In genomic region chr4:150625951-150626732, GRCm38 (mm10) we compare ENCODE assay signal across 8 mouse cellular contexts. TPM values are rescaled to one million over a fixed set of nuclear protein-coding genes. Genes with fewer than 3 reads are reported as not detected.
DNase-seq lines count a peak whose midpoint lies in the region; ATAC-seq lines count a peak whose summit lies in the region.

No protein-coding gene starts in this region.

- H3K36me3 ChIP-seq in liver, embryonic 11.5 days (ENCODE audit: control insufficient read depth, insufficient read depth, low read length): peaks cover 3% of the 10 kb centered on the region; the same call in 1 of the 2 replicates
- H3K36me3 ChIP-seq in neural tube, embryonic 11.5 days (ENCODE audit: control insufficient read depth, insufficient read depth, low read length): no peaks in the 10 kb centered on the region

- H3K9me3 ChIP-seq in liver, embryonic 11.5 days (ENCODE audit: control insufficient read depth, low read length): no peaks in the 10 kb centered on the region
- no peaks in the 10 kb centered on the region for H3K9me3 ChIP-seq in neural tube, embryonic 11.5 days (ENCODE audit: control insufficient read depth, low read length)

- 49% methylated on average over 6 of the region's 6 CpGs for WGBS in liver, embryonic 11.5 days
- WGBS in neural tube, embryonic 11.5 days: 59% methylated on average over 6 of the region's 6 CpGs

- ATAC-seq in liver, embryonic 11.5 days (replicated peaks; ENCODE audit: low FRiP score): peak; percentile 53
- ATAC-seq in neural tube, embryonic 11.5 days (ENCODE audit: insufficient read depth, low FRiP score, low TSS enrichment): no peak

- no peaks in the 10 kb centered on the region for H3K27me3 ChIP-seq in liver, embryonic 11.5 days (replicated peaks; ENCODE audit: control insufficient read depth, insufficient read depth, low read length)
- H3K27me3 ChIP-seq in neural tube, embryonic 11.5 days (ENCODE audit: control insufficient read depth, insufficient read depth, low read length): no peaks in the 10 kb centered on the region

- no peak overlapping the region for H3K9ac ChIP-seq in liver, embryonic 11.5 days (ENCODE audit: low read depth, low read length)
- no peak overlapping the region for H3K9ac ChIP-seq in neural tube, embryonic 11.5 days (ENCODE audit: low read length)

- H3K27ac ChIP-seq in liver, embryonic 11.5 days (ENCODE audit: low read depth, low read length): no peak overlapping the region
- H3K27ac ChIP-seq in neural tube, embryonic 11.5 days (ENCODE audit: low read depth, low read length): no peak overlapping the region

- H3K4me2 ChIP-seq in liver, embryonic 11.5 days: no peak overlapping the region
- H3K4me2 ChIP-seq in neural tube, embryonic 11.5 days (ENCODE audit: low read depth): no peak overlapping the region

- DNase-seq in layer of hippocampus, adult 9-10 months (ENCODE audit: low spot score): peak; percentile 30
- DNase-seq in layer of hippocampus, postnatal 36 days: no peak
- peak; percentile 42 for DNase-seq in MN1 (ENCODE audit: low spot score)
- peak; percentile 75 to 83 for DNase-seq in cerebellum, postnatal 14 days
- peak; percentile 67 to 82 for DNase-seq in heart, postnatal 36 days
- DNase-seq in liver, embryonic 11.5 days (ENCODE audit: low spot score): peak; percentile 62
- peak; percentile 61 for DNase-seq in neural tube, embryonic 11.5 days (ENCODE audit: low spot score)
- peak; percentile 75 for DNase-seq in urinary bladder, postnatal 14 days (ENCODE audit: low spot score)

- 0 out of 2 replicates have a peak, but pooled peaks cover 3% of the 10 kb centered on the region for H3K4me1 ChIP-seq in liver, embryonic 11.5 days (replicated peaks; ENCODE audit: control insufficient read depth, insufficient read depth, low read length)
- H3K4me1 ChIP-seq in neural tube, embryonic 11.5 days (ENCODE audit: control insufficient read depth, insufficient read depth, low read length): no peaks in the 10 kb centered on the region

- intact Hi-C loops in heart, postnatal 36 days (cut with DNase I): loop anchor here (2.0 to 5.0 kb wide), 2 partner anchors 279 to 369 kb away; no protein-coding TSS in a partner anchor

- H3K4me3 ChIP-seq in liver, embryonic 11.5 days (ENCODE audit: low read depth, low read length): no peak overlapping the region
- H3K4me3 ChIP-seq in neural tube, embryonic 11.5 days (ENCODE audit: low read depth, low read length): no peak overlapping the region

RNA-seq across cellular contexts. Expression of gene Slc45a1, which starts 25.8 kb away (rescaled TPM):
- total RNA-seq in layer of hippocampus, postnatal 36 days (2021): 10 to 100 TPM; 35.0 to 36.2 TPM
- total RNA-seq in heart, postnatal 36 days (2021): not detected
- polyA plus RNA-seq in liver, embryonic 11.5 days (2014; fragmentation: Nextera tagmentation; extraction: Ambion mirVana): 0.04 and 0.05 TPM in 2 replicates
- polyA plus RNA-seq in neural tube, embryonic 11.5 days (2014; fragmentation: Nextera tagmentation; extraction: Ambion mirVana): 8.8 and 8.9 TPM in 2 replicates

Comparison
In these comparisons a context has a peak if more than half of its experiments do, and no peak if none do; other contexts are left out.
1. DNase-seq: peak in layer of hippocampus, adult 9-10 months (single experiment), MN1 (single experiment), cerebellum, postnatal 14 days (2 of 2), heart, postnatal 36 days (2 of 2), liver, embryonic 11.5 days (single experiment), neural tube, embryonic 11.5 days (single experiment) and urinary bladder, postnatal 14 days (single experiment); none in layer of hippocampus, postnatal 36 days (0 of 2).
2. RNA of gene Slc45a1, which starts 25.8 kb away (total RNA-seq): 35.0 to 36.2 TPM in layer of hippocampus, postnatal 36 days; not detected in heart, postnatal 36 days; every median in the first group is over 10 times any median in the second.